Mouse (Mus musculus) stomach, embryonic 14.5 days (tissue): Measurements from ENCODE around the gene Slc7a1. TPM values are rescaled to one million over a fixed set of nuclear protein-coding genes. Genes with fewer than 3 reads are reported as not detected.

Experiments
- ATAC-seq: fragments of 200-750 bp; cut with Nextera tagmentation; 2 replicates; pipeline ENCODE4 v1.8.0; 2017; ENCODE audit warnings: low read depth, moderate TSS enrichment; ENCODE audit not compliant: insufficient number of reproducible peaks, insufficient read depth, low FRiP score
- H3K27ac ChIP-seq: fragments of 300-500 bp; sonication (generic); 2 replicates; pipeline ENCODE4 v1.5.1; 2014; ENCODE audit warnings: mild to moderate bottlenecking, low read length, moderate library complexity, mixed read lengths
- H3K27me3 ChIP-seq: fragments of 300-500 bp; sonication (generic); 2 replicates; pipeline ENCODE4 v1.6.1; 2014; ENCODE audit warnings: low read length, control low read depth, mixed read lengths; ENCODE audit not compliant: control insufficient read depth, insufficient read depth
- H3K36me3 ChIP-seq: fragments of 300-500 bp; sonication (generic); 2 replicates; pipeline ENCODE4 v1.6.1; 2014; ENCODE audit warnings: mild to moderate bottlenecking, control low read depth, low read length, moderate library complexity, mixed read lengths; ENCODE audit not compliant: control insufficient read depth, insufficient read depth
- H3K4me1 ChIP-seq: fragments of 300-500 bp; sonication (generic); 2 replicates; pipeline ENCODE4 v1.6.1; 2014; ENCODE audit warnings: low read length, control low read depth, mixed read lengths; ENCODE audit not compliant: control insufficient read depth, insufficient read depth
- H3K4me2 ChIP-seq: fragments of 300-500 bp; sonication (generic); replicated peaks from 2 replicates; pipeline ENCODE4 v1.6.1; 2014; ENCODE audit warnings: low read depth, low read length, control low read depth
- H3K4me3 ChIP-seq: fragments of 300-500 bp; sonication (generic); 2 replicates; pipeline ENCODE4 v1.5.1; 2014; ENCODE audit warnings: low read depth, low read length, control low read depth
- H3K9ac ChIP-seq: fragments of 300-500 bp; sonication (generic); replicated peaks from 2 replicates; pipeline ENCODE4 v1.6.1; 2014; ENCODE audit warnings: low read depth, mild to moderate bottlenecking, control low read depth, low read length, moderate library complexity, mixed read lengths
- H3K9me3 ChIP-seq: fragments of 300-500 bp; sonication (generic); 2 replicates; pipeline ENCODE4 v1.6.1; 2016; ENCODE audit warnings: low read depth, low read length, control low read depth; ENCODE audit not compliant: control insufficient read depth
- WGBS: fragments of 180-500 bp; shearing (Covaris S2); extraction: QIAGEN DNeasy Blood & Tissue Kit; methylation state at CpG from one replicate; pipeline ENCODE4 v1.1.7; 2014; 5-methylcytosine and 5-hydroxymethylcytosine counted together
- polyA plus RNA-seq: library from polyadenylated mRNA; unstranded; fragments of >200 nt; fragmentation: Nextera tagmentation; extraction: Ambion mirVana; gene quantifications from 2 replicates; pipeline ENCODE4 v1.2.1, GENCODE M21; 2014

Slc7a1 gene
- polyA plus RNA-seq, 1 experiment from 2014 or later = 31.8 TPM

DNA sequence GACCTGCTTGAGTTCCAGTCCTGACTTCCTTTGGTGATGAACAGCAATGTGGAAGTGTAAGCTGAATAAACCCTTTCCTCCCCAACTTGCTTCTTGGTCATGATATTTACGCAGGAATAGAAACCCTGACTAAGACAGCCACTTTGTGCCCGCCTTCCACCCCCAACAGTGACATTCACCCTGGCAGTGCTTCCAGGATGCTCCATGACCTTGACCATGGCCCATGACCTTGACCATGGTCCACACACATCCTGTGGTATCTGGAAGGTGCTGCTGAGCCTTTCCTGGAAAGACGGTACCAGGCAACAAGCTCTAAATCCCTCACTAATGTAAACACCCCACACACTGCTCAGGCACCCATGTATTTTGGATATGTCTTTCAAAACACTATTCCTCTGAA is 21.0 kb downstream of the Slc7a1 start:
- Histone ChIP-seq H3K27me3 (no peaks in the 10 kb centered on the region), H3K36me3 (no peaks in the 10 kb centered on the region), H3K27ac (no peak overlapping the region), H3K9me3 (0 out of 2 replicates have a peak, but pooled peaks cover 3% of the 10 kb centered on the region), H3K9ac (no peak overlapping the region), H3K4me1 (no peaks in the 10 kb centered on the region), H3K4me3 (no peak overlapping the region), H3K4me2 (no peak overlapping the region)
- no peak for ATAC-seq
- 79% methylated on average over 3 of the region's 3 CpGs for WGBS

DNA sequence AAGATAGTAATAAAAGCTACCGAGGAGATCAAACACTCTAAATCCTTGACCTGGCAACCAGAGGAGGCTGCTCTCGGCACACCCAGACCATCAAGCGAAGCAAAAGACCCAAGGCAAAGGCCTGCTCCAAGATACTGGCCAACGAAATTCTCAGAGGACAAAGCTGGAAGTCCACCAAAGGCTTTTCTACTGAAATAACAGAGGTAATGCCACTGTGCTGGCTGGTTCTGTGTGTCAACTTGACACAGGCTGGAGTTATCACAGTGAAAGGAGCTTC is 21.5 kb downstream of the Slc7a1 start:
- no peak for ATAC-seq
- Histone ChIP-seq H3K27me3 (no peaks in the 10 kb centered on the region), H3K4me1 (no peaks in the 10 kb centered on the region), H3K4me2 (no peak overlapping the region), H3K9ac (no peak overlapping the region), H3K36me3 (no peaks in the 10 kb centered on the region), H3K4me3 (no peak overlapping the region), H3K9me3 (0 out of 2 replicates have a peak, but pooled peaks cover 3% of the 10 kb centered on the region), H3K27ac (no peak overlapping the region)
- 79% methylated on average over 4 of the region's 4 CpGs for WGBS

DNA sequence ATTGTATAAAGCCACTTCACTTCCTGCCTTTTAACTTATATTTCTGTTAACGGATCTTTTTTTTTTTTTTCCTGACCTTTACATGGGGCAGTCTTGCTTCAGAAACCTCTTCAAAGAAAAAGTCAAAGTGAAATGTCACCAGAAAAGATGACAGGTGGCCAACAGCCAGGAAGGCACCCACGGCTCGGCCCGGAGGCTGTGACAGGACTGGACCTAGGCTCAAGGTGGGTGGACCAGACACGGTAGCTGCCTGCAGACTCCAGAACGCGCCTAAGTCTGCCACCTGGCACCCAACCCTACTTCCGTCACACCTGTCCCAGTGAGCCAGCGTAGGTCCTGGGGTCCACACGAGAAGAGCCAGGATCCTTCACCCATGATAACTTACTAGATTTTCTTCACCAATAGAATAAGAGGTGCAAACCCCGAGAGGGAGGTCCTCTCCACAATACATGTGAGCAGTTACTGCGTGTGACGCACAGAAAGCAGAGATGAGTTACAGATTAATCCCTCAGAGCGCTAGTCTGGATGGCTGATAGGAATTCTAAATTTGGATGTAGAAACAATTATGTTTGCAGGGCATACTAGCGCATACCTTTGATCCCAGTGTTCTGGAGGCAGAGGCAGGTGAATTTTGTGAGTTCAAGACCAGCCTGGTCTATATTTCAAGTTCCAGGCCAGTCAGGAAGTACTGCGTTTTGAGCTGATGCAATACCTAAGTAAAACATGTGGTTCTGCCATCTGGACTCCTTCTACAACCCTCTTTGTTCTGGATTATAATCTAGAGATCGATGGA is 22.1 kb downstream of the Slc7a1 start:
- Histone ChIP-seq H3K4me3 (no peak overlapping the region), H3K4me2 (no peak overlapping the region), H3K27me3 (no peaks in the 10 kb centered on the region), H3K9me3 (0 out of 2 replicates have a peak, but pooled peaks cover 3% of the 10 kb centered on the region), H3K27ac (no peak overlapping the region), H3K9ac (no peak overlapping the region), H3K4me1 (no peaks in the 10 kb centered on the region), H3K36me3 (no peaks in the 10 kb centered on the region)
- ATAC-seq = no peak
- WGBS = 86% methylated on average over 17 of the region's 17 CpGs

DNA sequence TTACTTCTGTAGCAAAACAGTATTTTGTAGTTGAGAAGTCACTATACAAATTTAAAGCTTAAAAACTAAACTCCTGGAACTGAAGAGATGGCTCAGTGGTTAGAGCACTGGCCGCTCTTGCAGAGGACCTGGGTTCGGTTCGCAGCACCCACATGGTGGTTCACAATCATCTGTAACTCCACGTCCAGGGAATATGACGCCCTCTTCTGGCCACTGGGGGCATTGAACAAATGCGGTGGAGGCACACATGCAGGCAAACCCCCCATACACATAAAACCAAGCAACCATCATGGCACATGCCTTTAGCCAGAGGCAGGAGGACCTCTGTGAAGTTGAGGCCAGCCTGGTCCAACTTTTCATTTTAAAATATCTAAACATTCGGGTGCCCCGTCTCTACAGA is 23.3 kb downstream of the Slc7a1 start:
- Histone ChIP-seq H3K9me3 (0 out of 2 replicates have a peak, but pooled peaks cover 3% of the 10 kb centered on the region), H3K4me3 (no peak overlapping the region), H3K9ac (no peak overlapping the region), H3K4me2 (no peak overlapping the region), H3K27ac (no peak overlapping the region), H3K27me3 (no peaks in the 10 kb centered on the region), H3K36me3 (no peaks in the 10 kb centered on the region), H3K4me1 (no peaks in the 10 kb centered on the region)
- no peak for ATAC-seq
- 92% methylated on average over 8 of the region's 8 CpGs for WGBS

DNA sequence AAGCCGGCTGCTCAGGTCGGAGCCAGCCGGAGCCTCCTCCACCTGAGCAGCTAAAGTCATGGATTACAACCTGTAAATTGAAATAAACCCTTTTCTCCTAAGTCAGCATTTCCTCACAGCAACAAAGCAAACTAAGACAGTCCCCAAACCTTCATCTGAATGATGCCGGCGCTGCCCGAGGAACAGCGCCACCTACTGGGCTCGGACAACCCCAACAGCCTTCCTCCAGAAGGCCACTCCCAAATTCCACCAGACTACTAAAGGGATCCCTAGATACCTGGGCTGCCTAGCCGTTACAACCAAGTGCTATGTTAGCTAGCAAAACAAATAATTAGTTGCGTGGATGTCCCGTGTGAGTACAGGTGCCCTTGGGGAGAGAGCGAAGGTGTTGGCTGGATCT is 24.2 kb downstream of the Slc7a1 start:
- H3K4me2 ChIP-seq = no peak overlapping the region
- H3K36me3 ChIP-seq = no peaks in the 10 kb centered on the region
- H3K4me1 ChIP-seq = no peaks in the 10 kb centered on the region
- H3K4me3 ChIP-seq = no peak overlapping the region
- no peak for ATAC-seq
- H3K9me3 ChIP-seq = 0 out of 2 replicates have a peak, but pooled peaks cover 3% of the 10 kb centered on the region
- no peak overlapping the region for H3K27ac ChIP-seq
- no peaks in the 10 kb centered on the region for H3K27me3 ChIP-seq
- no peak overlapping the region for H3K9ac ChIP-seq
- 75% methylated on average over 12 of the region's 12 CpGs for WGBS

DNA sequence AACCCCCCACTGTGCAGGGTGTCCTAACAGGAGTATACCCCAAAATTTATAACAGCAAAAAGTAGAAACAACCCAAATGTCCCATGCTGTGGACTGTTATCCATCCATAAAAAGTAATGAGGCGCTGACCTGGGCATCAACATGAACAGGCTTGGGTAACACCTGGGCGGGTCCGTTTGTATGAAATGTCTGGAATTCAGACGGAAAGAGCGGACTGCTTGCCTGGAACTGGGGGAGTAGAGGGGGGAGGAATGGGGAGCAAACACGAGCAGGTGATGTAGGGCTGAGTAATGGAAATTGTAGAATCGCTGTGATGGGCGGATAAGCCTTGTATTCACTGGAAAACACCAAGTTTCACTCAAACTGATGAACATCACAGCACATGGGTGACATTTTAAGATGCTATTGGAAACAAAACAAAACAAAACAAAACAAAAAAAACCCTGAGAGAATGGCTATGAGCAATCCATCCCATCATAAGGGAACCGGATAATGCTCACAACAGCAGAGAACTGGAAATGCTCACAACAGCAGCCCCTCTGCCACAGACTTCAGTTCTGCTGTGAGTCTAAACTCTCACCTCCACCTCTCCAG is 26.5 kb downstream of the Slc7a1 start:
- Histone ChIP-seq H3K36me3 (no peaks in the 10 kb centered on the region), H3K27me3 (no peaks in the 10 kb centered on the region), H3K4me2 (no peak overlapping the region), H3K4me3 (no peak overlapping the region), H3K9me3 (0 out of 2 replicates have a peak, but pooled peaks cover 3% of the 10 kb centered on the region), H3K4me1 (no peaks in the 10 kb centered on the region), H3K9ac (no peak overlapping the region), H3K27ac (no peak overlapping the region)
- 70% methylated on average over 9 of the region's 9 CpGs for WGBS
- no peak for ATAC-seq

DNA sequence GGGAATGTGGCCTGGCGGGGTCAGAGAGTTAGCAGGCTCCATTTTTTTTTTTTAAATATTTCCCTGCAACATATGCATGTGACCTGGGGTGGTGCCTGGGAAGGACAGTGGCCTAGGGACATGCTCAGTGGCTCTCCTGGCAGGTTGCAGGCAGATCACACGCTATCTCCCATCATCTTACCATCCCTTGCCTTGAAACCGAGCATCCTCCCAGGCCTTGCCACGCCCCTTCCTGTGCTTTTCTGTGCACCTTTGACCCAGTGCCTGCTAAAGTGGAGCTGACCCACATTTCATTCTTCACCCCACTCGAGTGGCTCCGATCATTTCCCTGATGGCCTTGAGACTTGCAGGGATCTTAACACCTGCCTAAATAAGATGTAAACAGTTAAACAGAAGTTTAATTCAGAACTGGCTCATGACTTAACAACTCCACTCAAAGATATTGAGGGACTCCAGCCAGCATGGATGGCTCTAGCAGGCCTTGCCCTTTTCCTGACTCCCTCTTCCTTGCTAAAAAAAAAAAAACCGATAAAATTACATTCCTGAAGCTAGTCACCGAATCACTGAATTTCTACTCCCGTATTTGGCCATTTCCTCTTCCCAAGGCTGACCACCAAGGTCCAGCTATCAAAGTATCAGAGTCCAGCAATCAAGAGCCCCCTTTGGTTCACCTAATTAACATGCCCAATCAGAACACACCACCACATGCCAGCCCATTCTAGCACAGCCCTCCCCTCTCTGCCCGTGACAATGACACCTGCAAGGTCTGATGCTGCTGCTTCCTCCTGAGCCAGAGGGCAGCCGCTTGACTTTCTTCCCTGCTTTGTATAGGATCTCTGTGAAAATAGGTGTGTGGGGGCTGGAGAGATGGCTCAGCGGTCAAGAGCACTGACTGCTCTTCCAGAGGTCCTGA is 27.4 kb downstream of the Slc7a1 start:
- Histone ChIP-seq H3K4me2 (no peak overlapping the region), H3K27me3 (no peaks in the 10 kb centered on the region), H3K36me3 (no peaks in the 10 kb centered on the region), H3K9me3 (0 out of 2 replicates have a peak, but pooled peaks cover 3% of the 10 kb centered on the region), H3K4me1 (no peaks in the 10 kb centered on the region), H3K4me3 (no peak overlapping the region), H3K9ac (no peak overlapping the region), H3K27ac (no peak overlapping the region)
- no peak for ATAC-seq
- WGBS = 79% methylated on average over 12 of the region's 12 CpGs

DNA sequence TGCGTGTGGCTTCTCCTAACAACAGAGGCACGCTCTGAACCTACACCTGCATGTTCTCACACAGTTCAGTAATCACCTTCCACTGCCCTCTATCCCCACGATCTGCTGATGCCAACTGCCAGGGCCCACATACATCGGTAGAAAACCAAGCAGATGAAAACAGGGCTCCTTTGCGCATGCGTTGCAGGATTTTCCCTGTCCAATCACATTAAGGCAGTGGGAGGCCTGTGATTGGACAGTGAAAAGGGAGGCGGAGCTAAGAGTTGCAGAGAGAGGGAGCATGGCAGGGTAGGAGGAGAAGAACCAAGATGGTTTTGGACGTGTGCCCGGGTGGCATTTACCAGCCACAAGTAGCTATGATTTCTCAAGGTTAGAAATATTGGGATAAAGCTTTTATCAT is 28.3 kb downstream of the Slc7a1 start:
- 0 out of 2 replicates have a peak, but pooled peaks cover 3% of the 10 kb centered on the region for H3K9me3 ChIP-seq
- no peaks in the 10 kb centered on the region for H3K36me3 ChIP-seq
- H3K4me3 ChIP-seq = no peak overlapping the region
- H3K27ac ChIP-seq = no peak overlapping the region
- H3K9ac ChIP-seq = no peak overlapping the region
- H3K4me1 ChIP-seq = no peaks in the 10 kb centered on the region
- H3K4me2 ChIP-seq = no peak overlapping the region
- ATAC-seq = no peak
- no peaks in the 10 kb centered on the region for H3K27me3 ChIP-seq
- 93% methylated on average over 9 of the region's 9 CpGs for WGBS
